Mouse (Mus musculus): Measurements from ENCODE around the gene Slco1a4.
"Not testable (repeated sequence)": the region's sequence is repeated elsewhere in the genome, so short reads cannot be mapped to it uniquely, and the experiment has no call there.

Gene Slco1a4

GRCm38 (mm10) chr6:141856085-141856484 lies at the start of gene Slco1a4:
Gene Slco1a4 (minus strand): TSS chr6:141856199.
- no peak for DNase-seq (ENCODE audit: extremely low read depth, low read depth, low spot score)

DNA sequence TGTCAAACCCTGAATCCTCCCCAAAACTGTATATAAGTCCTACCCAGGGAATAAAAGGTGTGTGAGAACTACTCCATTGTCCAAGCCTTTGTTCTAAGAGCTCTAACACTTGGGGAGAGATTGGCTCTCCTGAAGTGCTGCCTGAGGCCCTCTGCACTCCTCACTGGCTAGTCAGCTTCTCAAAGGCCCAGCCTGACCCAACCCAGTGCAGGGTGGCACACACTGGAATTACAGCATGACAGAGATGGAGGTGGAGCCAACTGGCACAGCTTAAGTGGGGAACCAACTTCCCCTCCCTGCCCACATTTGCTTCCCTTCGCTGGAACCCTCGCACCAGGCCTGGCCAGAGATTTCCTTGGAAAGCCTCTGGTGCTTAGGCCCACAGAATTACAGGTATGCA lies 42.2 kb upstream of the Slco1a4 start:
- no peak for DNase-seq (ENCODE audit: extremely low read depth, low read depth, low spot score)

DNA sequence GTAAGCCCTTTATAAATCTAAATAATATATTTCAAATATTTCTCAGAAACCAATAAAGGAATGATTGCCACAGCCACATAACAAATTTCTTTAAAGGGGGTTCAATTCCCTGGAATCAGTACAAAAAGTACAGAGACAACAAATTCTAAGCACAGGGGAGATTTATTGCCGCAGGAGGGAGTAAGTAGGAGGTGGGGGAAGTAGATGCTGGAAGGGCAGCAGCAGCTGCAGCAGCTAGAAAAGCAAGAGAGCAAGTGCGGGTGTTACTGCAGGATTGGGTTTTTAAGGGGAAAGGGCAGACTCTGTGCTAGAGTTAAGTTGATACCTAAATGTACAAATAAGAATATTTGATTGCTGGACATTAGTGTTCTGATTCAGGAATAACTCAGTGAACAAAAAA lies 33.7 kb upstream of the Slco1a4 start:
- DNase-seq (ENCODE audit: extremely low read depth, low read depth, low spot score) = no peak

- DNase-seq (ENCODE audit: extremely low read depth, low read depth, low spot score) = no peak
Observed at GRCm38 (mm10) chr6:141888248-141888647, 32.2 kb upstream of the Slco1a4 start.

GRCm38 (mm10) chr6:141882581-141882980 lies 26.6 kb upstream of the Slco1a4 start:
- no peak for DNase-seq (ENCODE audit: extremely low read depth, low read depth, low spot score)

DNA sequence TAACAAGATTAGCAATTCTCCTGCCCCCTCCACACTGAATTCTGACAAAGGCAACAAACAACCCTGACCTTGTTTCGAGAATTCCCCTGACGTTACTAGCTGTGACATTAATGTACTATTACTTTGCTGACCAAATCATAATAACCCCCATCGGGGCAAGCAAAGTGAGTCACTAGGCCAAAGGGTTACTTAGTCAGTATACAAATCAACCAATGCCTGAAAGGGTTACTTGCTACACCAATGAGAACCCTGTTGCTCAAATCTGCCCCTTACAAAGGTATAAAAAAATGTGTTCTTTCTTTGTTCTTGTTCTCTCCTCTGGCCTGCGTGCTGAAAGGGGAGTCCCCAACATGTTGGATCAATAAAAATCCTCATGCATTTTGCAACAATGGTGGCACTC lies 19.7 kb upstream of the Slco1a4 start:
- not testable (repeated sequence) for DNase-seq (ENCODE audit: extremely low read depth, low read depth, low spot score)

- DNase-seq (ENCODE audit: extremely low read depth, low read depth, low spot score) = no peak
Observed at GRCm38 (mm10) chr6:141871711-141872110, 15.7 kb upstream of the Slco1a4 start.

DNA sequence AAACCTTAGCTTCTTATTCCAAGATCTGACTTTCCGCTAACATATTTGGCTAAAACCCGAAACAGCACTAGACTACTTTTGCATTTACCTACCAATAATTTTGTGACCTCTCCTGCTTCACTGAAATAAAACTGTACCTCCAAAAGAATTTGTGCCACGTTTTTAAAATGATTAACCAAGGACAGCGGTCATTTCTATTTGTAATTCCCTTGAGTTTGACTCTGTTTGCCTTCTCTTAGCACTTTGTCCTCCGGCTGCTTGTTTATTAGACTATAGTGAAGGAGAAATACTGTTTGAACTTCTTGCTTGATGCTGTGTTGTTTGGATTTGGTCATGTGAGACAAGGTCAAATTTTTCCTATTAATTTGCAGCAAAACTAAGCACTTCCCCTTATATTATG lies 12.7 kb upstream of the Slco1a4 start:
- DNase-seq (ENCODE audit: extremely low read depth, low read depth, low spot score) = no peak

DNA sequence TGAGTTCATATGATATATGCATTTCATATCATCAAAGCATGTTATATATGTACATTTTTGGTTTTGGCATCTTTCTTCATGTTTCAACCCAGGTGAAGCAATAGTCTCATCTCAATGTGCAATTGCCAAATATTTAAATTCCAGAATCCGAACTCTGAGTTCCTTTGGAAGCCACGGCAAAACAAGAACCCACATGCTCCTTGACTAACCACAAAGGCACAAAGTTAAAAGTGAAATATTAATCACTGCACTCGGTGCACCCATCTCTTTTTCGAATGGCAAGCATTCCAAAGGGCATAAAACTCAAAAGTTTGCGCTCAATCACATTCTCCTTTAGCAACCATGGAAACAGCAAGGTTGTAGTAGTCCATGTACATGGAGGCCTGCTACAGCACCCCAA lies 10.0 kb upstream of the Slco1a4 start:
- DNase-seq (ENCODE audit: extremely low read depth, low read depth, low spot score) = no peak

GRCm38 (mm10) chr6:141857735-141858531 lies 1.9 kb upstream of the Slco1a4 start:
- DNase-seq (ENCODE audit: extremely low read depth, low read depth, low spot score) = no peak

DNA sequence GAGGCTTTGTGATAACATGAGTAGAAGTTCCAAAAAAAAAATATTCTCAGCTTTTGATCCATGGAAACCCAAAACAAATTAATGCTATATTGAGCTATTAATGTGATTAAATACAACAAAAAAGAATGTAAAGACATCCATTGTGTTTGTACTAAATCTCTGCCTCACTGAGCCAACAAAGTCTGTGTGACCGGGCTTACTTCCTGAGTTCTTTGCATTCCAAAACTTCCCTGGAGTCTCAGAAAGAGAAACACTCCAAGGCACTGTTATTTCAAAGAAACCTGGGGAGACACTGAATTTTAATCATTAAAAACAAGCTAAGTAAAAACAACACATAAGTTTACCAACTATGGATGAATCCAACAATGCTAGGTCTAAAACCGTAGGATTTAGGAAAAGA lies 2.4 kb downstream of the Slco1a4 start:
- no peak for DNase-seq (ENCODE audit: extremely low read depth, low read depth, low spot score)

DNA sequence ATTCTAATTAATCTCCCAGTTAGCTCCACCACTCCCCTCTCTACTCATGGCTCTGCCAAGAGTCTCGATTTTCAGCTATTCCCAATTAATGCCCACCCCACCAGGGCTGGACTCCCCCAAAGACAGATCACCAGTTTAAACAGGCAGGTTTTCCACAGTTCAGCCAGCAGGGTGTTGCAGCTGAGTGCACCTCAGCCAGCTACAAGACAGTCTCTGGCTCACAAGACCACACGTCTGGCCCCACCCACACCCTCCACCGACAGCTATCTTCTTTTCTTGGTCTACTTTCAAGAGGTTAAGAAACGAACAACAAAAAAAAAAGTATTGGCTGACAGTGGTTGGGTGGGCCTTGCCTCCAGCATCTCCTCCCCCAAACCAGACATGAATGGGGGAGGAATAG lies 6.9 kb downstream of the Slco1a4 start:
- no peak for DNase-seq (ENCODE audit: extremely low read depth, low read depth, low spot score)

- no peak for DNase-seq (ENCODE audit: extremely low read depth, low read depth, low spot score)
Observed at GRCm38 (mm10) chr6:141797837-141798236, 58.2 kb downstream of the Slco1a4 start.

DNA sequence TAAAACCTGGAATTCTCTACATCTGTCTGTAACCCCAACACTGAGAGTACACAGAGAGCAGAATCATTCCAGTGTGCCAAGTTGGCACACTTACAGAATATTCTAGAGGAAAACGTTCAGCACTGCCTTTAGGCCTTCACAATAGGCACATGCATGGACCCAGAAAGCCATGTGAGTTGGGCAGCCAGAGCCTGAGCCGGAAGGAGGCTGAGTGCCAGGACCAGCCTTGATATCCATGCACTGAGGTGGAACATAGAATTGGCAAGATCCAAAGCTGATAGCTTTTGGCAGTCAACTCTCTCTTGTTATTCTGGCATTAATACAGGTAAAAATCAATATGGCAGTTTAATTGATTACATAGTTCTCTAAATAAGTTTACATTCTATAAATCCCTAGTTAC lies 81.5 kb downstream of the Slco1a4 start:
- DNase-seq (ENCODE audit: extremely low read depth, low read depth, low spot score) = peak; percentile 43

GRCm38 (mm10) chr6:141773710-141774109 lies 82.3 kb downstream of the Slco1a4 start, which contains the start of gene Gm5724:
Gene Gm5724 (minus strand): TSS chr6:141773810.
- no peak for DNase-seq (ENCODE audit: extremely low read depth, low read depth, low spot score)

Data from fat pad, adult 2 months (tissue).